Mouse (Mus musculus): ENCODE measurements around the gene Krtap21-1. TPM values are rescaled to one million over a fixed set of nuclear protein-coding genes. Genes with fewer than 3 reads are reported as not detected.

The Krtap21-1 gene
- polyA plus RNA-seq (2012; rRNA removed): not detected in 2 replicates

GRCm38 (mm10) chr16:89403768-89404167, at the start of gene Krtap21-1:
Gene Krtap21-1, minus strand, starts transcription at chr16:89403868.
- 67% methylated on average over 2 of the region's 2 CpGs for WGBS
- Histone ChIP-seq H3K4me1 (ENCODE audit: control insufficient read depth, insufficient read depth, insufficient read length, low read length) (no peaks in the 10 kb centered on the region), H3K4me3 (ENCODE audit: low read depth, low read length) (no peak within 1 kb of the TSS), H3K27ac (ENCODE audit: insufficient read depth, low read depth, low read length) (no peak within 1 kb of the TSS), H3K27me3 (ENCODE audit: control insufficient read depth, insufficient read depth, low read length) (no peaks in the 10 kb centered on the region), H3K36me3 (ENCODE audit: control insufficient read depth, insufficient read depth, low read length) (no peaks in the 10 kb centered on the region)
- TF ChIP-seq POLR2A (IDR thresholded peaks at IDR 0.05; ENCODE audit: low read depth, low read length): no peak
- TF ChIP-seq CTCF (IDR thresholded peaks at IDR 0.05; ENCODE audit: extremely low read depth, insufficient read length, insufficient replicate concordance, low read depth, low read length): no peak

- 80% methylated on average over 2 of the region's 2 CpGs for WGBS
- TF ChIP-seq CTCF (IDR thresholded peaks at IDR 0.05; ENCODE audit: extremely low read depth, insufficient read length, insufficient replicate concordance, low read depth, low read length): no peak
- TF ChIP-seq POLR2A (IDR thresholded peaks at IDR 0.05; ENCODE audit: low read depth, low read length): no peak
- no peak overlapping the region for H3K27ac ChIP-seq (ENCODE audit: insufficient read depth, low read depth, low read length)
- H3K27me3 ChIP-seq (ENCODE audit: control insufficient read depth, insufficient read depth, low read length): no peaks in the 10 kb centered on the region
- H3K4me3 ChIP-seq (ENCODE audit: low read depth, low read length): no peak overlapping the region
- H3K4me1 ChIP-seq (ENCODE audit: control insufficient read depth, insufficient read depth, insufficient read length, low read length): no peaks in the 10 kb centered on the region
- H3K36me3 ChIP-seq (ENCODE audit: control insufficient read depth, insufficient read depth, low read length): no peaks in the 10 kb centered on the region
These were observed 25.9 kb upstream of the Krtap21-1 start for GRCm38 (mm10) chr16:89429586-89429985.

- WGBS: 85% methylated on average over 5 of the region's 5 CpGs
- no peaks in the 10 kb centered on the region for H3K36me3 ChIP-seq (ENCODE audit: control insufficient read depth, insufficient read depth, low read length)
- H3K27ac ChIP-seq (ENCODE audit: insufficient read depth, low read depth, low read length): no peak overlapping the region
- H3K4me1 ChIP-seq (ENCODE audit: control insufficient read depth, insufficient read depth, insufficient read length, low read length): no peaks in the 10 kb centered on the region
- TF ChIP-seq POLR2A (IDR thresholded peaks at IDR 0.05; ENCODE audit: low read depth, low read length) (no peak), CTCF (IDR thresholded peaks at IDR 0.05; ENCODE audit: extremely low read depth, insufficient read length, insufficient replicate concordance, low read depth, low read length) (no peak)
- no peak overlapping the region for H3K4me3 ChIP-seq (ENCODE audit: low read depth, low read length)
- H3K27me3 ChIP-seq (ENCODE audit: control insufficient read depth, insufficient read depth, low read length): no peaks in the 10 kb centered on the region
These were observed 21.6 kb upstream of the Krtap21-1 start for GRCm38 (mm10) chr16:89425310-89425709.

GRCm38 (mm10) chr16:89420011-89420410, 16.3 kb upstream of the Krtap21-1 start, which contains the start of gene Krtap6-2:
Gene Krtap6-2, minus strand, starts transcription at chr16:89420111.
- 86% methylated on average over 3 of the region's 3 CpGs for WGBS
- no peak within 1 kb of the TSS for H3K4me3 ChIP-seq (ENCODE audit: low read depth, low read length)
- H3K4me1 ChIP-seq (ENCODE audit: control insufficient read depth, insufficient read depth, insufficient read length, low read length): no peaks in the 10 kb centered on the region
- no peaks in the 10 kb centered on the region for H3K27me3 ChIP-seq (ENCODE audit: control insufficient read depth, insufficient read depth, low read length)
- TF ChIP-seq POLR2A (IDR thresholded peaks at IDR 0.05; ENCODE audit: low read depth, low read length): no peak
- TF ChIP-seq CTCF (IDR thresholded peaks at IDR 0.05; ENCODE audit: extremely low read depth, insufficient read length, insufficient replicate concordance, low read depth, low read length): no peak
- H3K36me3 ChIP-seq (ENCODE audit: control insufficient read depth, insufficient read depth, low read length): no peaks in the 10 kb centered on the region
- H3K27ac ChIP-seq (ENCODE audit: insufficient read depth, low read depth, low read length): no peak within 1 kb of the TSS

- no peak overlapping the region for H3K4me3 ChIP-seq (ENCODE audit: low read depth, low read length)
- whole genome bisulfite sequencing: 74% methylated on average over 3 of the region's 3 CpGs
- no peaks in the 10 kb centered on the region for H3K4me1 ChIP-seq (ENCODE audit: control insufficient read depth, insufficient read depth, insufficient read length, low read length)
- H3K27ac ChIP-seq (ENCODE audit: insufficient read depth, low read depth, low read length): no peak overlapping the region
- TF ChIP-seq POLR2A (IDR thresholded peaks at IDR 0.05; ENCODE audit: low read depth, low read length) (no peak), CTCF (IDR thresholded peaks at IDR 0.05; ENCODE audit: extremely low read depth, insufficient read length, insufficient replicate concordance, low read depth, low read length) (no peak)
- no peaks in the 10 kb centered on the region for H3K36me3 ChIP-seq (ENCODE audit: control insufficient read depth, insufficient read depth, low read length)
- no peaks in the 10 kb centered on the region for H3K27me3 ChIP-seq (ENCODE audit: control insufficient read depth, insufficient read depth, low read length)
These were observed 12.6 kb upstream of the Krtap21-1 start for GRCm38 (mm10) chr16:89416311-89416710.

- TF ChIP-seq POLR2A (IDR thresholded peaks at IDR 0.05; ENCODE audit: low read depth, low read length): no peak
- TF ChIP-seq CTCF (IDR thresholded peaks at IDR 0.05; ENCODE audit: extremely low read depth, insufficient read length, insufficient replicate concordance, low read depth, low read length): no peak
- 74% methylated on average over 5 of the region's 5 CpGs for WGBS
These were observed 6.8 kb upstream of the Krtap21-1 start for GRCm38 (mm10) chr16:89410345-89411068.

GRCm38 (mm10) chr16:89372734-89373461, 30.8 kb downstream of the Krtap21-1 start:
- H3K36me3 ChIP-seq (ENCODE audit: control insufficient read depth, insufficient read depth, low read length): no peaks in the 10 kb centered on the region
- H3K4me1 ChIP-seq (ENCODE audit: control insufficient read depth, insufficient read depth, insufficient read length, low read length): no peaks in the 10 kb centered on the region
- no peak overlapping the region for H3K27ac ChIP-seq (ENCODE audit: insufficient read depth, low read depth, low read length)
- TF ChIP-seq CTCF (IDR thresholded peaks at IDR 0.05; ENCODE audit: extremely low read depth, insufficient read length, insufficient replicate concordance, low read depth, low read length) (no peak), POLR2A (IDR thresholded peaks at IDR 0.05; ENCODE audit: low read depth, low read length) (no peak)
- H3K27me3 ChIP-seq (ENCODE audit: control insufficient read depth, insufficient read depth, low read length): no peaks in the 10 kb centered on the region
- H3K4me3 ChIP-seq (ENCODE audit: low read depth, low read length): no peak overlapping the region
- WGBS: 66% methylated on average over 2 of the region's 2 CpGs

More at GRCm38 (mm10) chr16:89410345-89411068, 6.8 kb upstream of the Krtap21-1 start:
- Histone ChIP-seq H3K27me3 (ENCODE audit: control insufficient read depth, insufficient read depth, low read length) (no peaks in the 10 kb centered on the region), H3K36me3 (ENCODE audit: control insufficient read depth, insufficient read depth, low read length) (no peaks in the 10 kb centered on the region), H3K4me3 (ENCODE audit: low read depth, low read length) (no peak overlapping the region), H3K27ac (ENCODE audit: insufficient read depth, low read depth, low read length) (no peak overlapping the region), H3K4me1 (ENCODE audit: control insufficient read depth, insufficient read depth, insufficient read length, low read length) (no peaks in the 10 kb centered on the region)

Other genes starting within 250 kb of the Krtap21-1 start
- gene Gm9789, start 245.9 kb downstream of the Krtap21-1 start, polyA plus RNA-seq (2012; rRNA removed): not detected in 2 replicates
- gene Gm7735, start 234.4 kb downstream of the Krtap21-1 start, polyA plus RNA-seq (2012; rRNA removed): not detected in 2 replicates
- not detected in 2 replicates for gene 1110057P08Rik, start 229.1 kb downstream of the Krtap21-1 start, polyA plus RNA-seq (2012; rRNA removed)
- not detected in 2 replicates for gene Krtap20-2, start 198.0 kb downstream of the Krtap21-1 start, polyA plus RNA-seq (2012; rRNA removed)
- not detected in 2 replicates for gene Krtap6-2, start 16.2 kb upstream of the Krtap21-1 start, polyA plus RNA-seq (2012; rRNA removed)
- not detected in 2 replicates for gene Krtap8-1, start 84.1 kb upstream of the Krtap21-1 start, polyA plus RNA-seq (2012; rRNA removed)
- gene Krtap7-1, start 104.5 kb upstream of the Krtap21-1 start, polyA plus RNA-seq (2012; rRNA removed): not detected in 2 replicates
- gene Krtap11-1, start 167.3 kb upstream of the Krtap21-1 start, polyA plus RNA-seq (2012; rRNA removed): not detected in 2 replicates